Mouse (Mus musculus): ENCODE measurements at regions not wholly inside any gene's neighbourhood (a gene's known extent, or its start where the extent isn't known, plus 50 kb on each side); places are given as distances from the start of the nearest gene placed in this dataset.

- H3K4me1 ChIP-seq (ENCODE audit: control insufficient read depth, insufficient read depth, low read depth, low read length) = no peaks in the 10 kb centered on the region
- H3K9me3 ChIP-seq (ENCODE audit: control insufficient read depth, low read length) = no peaks in the 10 kb centered on the region
- WGBS = 64% methylated on average over 6 of the region's 6 CpGs
- H3K4me2 ChIP-seq (ENCODE audit: low read length) = no peak overlapping the region
- no peaks in the 10 kb centered on the region for H3K27me3 ChIP-seq (replicated peaks; ENCODE audit: control insufficient read depth, insufficient read depth, low read length)
- H3K9ac ChIP-seq (ENCODE audit: low read depth, low read length) = no peak overlapping the region
- H3K27ac ChIP-seq (ENCODE audit: low read depth, low read length) = no peak overlapping the region
- no peaks in the 10 kb centered on the region for H3K36me3 ChIP-seq (ENCODE audit: control insufficient read depth, insufficient read depth, low read length)
- H3K4me3 ChIP-seq (ENCODE audit: low read length) = no peak overlapping the region
- peak; percentile 77 for ATAC-seq
These were observed 527.2 kb downstream of the Triml1 start for GRCm38 (mm10) chr8:42614077-42614476.

DNA sequence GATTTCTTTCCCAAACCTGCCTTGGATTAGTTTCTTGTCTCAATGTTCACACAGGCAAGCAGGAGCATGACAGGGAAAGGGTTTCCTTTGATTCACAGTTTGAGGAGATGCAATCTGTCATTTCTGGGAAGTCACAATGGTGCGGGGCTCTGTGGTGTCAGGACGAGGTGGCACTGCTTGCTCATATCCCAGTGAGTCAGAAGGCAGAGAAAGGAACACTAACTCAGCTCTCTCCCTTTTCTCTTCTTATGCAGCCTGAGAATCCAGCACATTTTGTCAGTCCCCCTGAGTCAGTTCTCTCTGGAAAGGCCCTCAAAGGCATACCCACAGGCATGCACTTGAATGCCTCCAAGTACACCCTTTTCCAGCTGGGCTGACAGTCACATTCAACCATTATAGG, 544.6 kb downstream of the Triml1 start:
- no peak for ATAC-seq
- H3K36me3 ChIP-seq (ENCODE audit: control insufficient read depth, insufficient read depth, low read length) = no peaks in the 10 kb centered on the region
- no peak overlapping the region for H3K9ac ChIP-seq (ENCODE audit: low read depth, low read length)
- H3K9me3 ChIP-seq (ENCODE audit: control insufficient read depth, low read length) = no peaks in the 10 kb centered on the region
- no peaks in the 10 kb centered on the region for H3K27me3 ChIP-seq (replicated peaks; ENCODE audit: control insufficient read depth, insufficient read depth, low read length)
- no peaks in the 10 kb centered on the region for H3K4me1 ChIP-seq (ENCODE audit: control insufficient read depth, insufficient read depth, low read depth, low read length)
- 74% methylated on average over 2 of the region's 2 CpGs for WGBS
- H3K27ac ChIP-seq (ENCODE audit: low read depth, low read length) = no peak overlapping the region
- no peak overlapping the region for H3K4me3 ChIP-seq (ENCODE audit: low read length)
- H3K4me2 ChIP-seq (ENCODE audit: low read length) = no peak overlapping the region
